Mouse (Mus musculus): ENCODE results near the gene Nfu1. TPM values are rescaled to one million over a fixed set of nuclear protein-coding genes. Genes with fewer than 3 reads are reported as not detected.

The Nfu1 gene
- total RNA-seq (2017), result 45.3 and 75.9 TPM in 2 replicates

GRCm38 (mm10) chr6:87008887-87009286 is at the start of gene Nfu1:
Nfu1 (plus strand) TSS chr6:87009236.
- ATAC-seq (replicated peaks in 1 of 2; ENCODE audit: insufficient read depth in 1 of 2, low FRiP score in 2 of 2, low TSS enrichment in 1 of 2, low read depth in 1 of 2, poor library complexity in 2 of 2, severe bottlenecking in 2 of 2), result no peak

GRCm38 (mm10) chr6:86963987-86964685 is 44.9 kb upstream of the Nfu1 start:
- ATAC-seq (replicated peaks in 1 of 2; ENCODE audit: insufficient read depth in 1 of 2, low FRiP score in 2 of 2, low TSS enrichment in 1 of 2, low read depth in 1 of 2, poor library complexity in 2 of 2, severe bottlenecking in 2 of 2), result no peak

- no peak for ATAC-seq (replicated peaks in 1 of 2; ENCODE audit: insufficient read depth in 1 of 2, low FRiP score in 2 of 2, low TSS enrichment in 1 of 2, low read depth in 1 of 2, poor library complexity in 2 of 2, severe bottlenecking in 2 of 2)
Measured at GRCm38 (mm10) chr6:86967166-86967565, 41.9 kb upstream of the Nfu1 start.

- ATAC-seq (replicated peaks in 1 of 2; ENCODE audit: insufficient read depth in 1 of 2, low FRiP score in 2 of 2, low TSS enrichment in 1 of 2, low read depth in 1 of 2, poor library complexity in 2 of 2, severe bottlenecking in 2 of 2), result no peak
Measured at GRCm38 (mm10) chr6:86973956-86974355, 35.1 kb upstream of the Nfu1 start.

GRCm38 (mm10) chr6:86978156-86978908 is 30.7 kb upstream of the Nfu1 start:
- ATAC-seq (replicated peaks in 1 of 2; ENCODE audit: insufficient read depth in 1 of 2, low FRiP score in 2 of 2, low TSS enrichment in 1 of 2, low read depth in 1 of 2, poor library complexity in 2 of 2, severe bottlenecking in 2 of 2), result no peak

- no peak for ATAC-seq (replicated peaks in 1 of 2; ENCODE audit: insufficient read depth in 1 of 2, low FRiP score in 2 of 2, low TSS enrichment in 1 of 2, low read depth in 1 of 2, poor library complexity in 2 of 2, severe bottlenecking in 2 of 2)
Measured at GRCm38 (mm10) chr6:86978909-86979265, 30.1 kb upstream of the Nfu1 start.

- no peak for ATAC-seq (replicated peaks in 1 of 2; ENCODE audit: insufficient read depth in 1 of 2, low FRiP score in 2 of 2, low TSS enrichment in 1 of 2, low read depth in 1 of 2, poor library complexity in 2 of 2, severe bottlenecking in 2 of 2)
Measured at GRCm38 (mm10) chr6:86981206-86981605, 27.8 kb upstream of the Nfu1 start.

- no peak for ATAC-seq (replicated peaks in 1 of 2; ENCODE audit: insufficient read depth in 1 of 2, low FRiP score in 2 of 2, low TSS enrichment in 1 of 2, low read depth in 1 of 2, poor library complexity in 2 of 2, severe bottlenecking in 2 of 2)
Measured at GRCm38 (mm10) chr6:86985314-86986106, 23.5 kb upstream of the Nfu1 start.

GRCm38 (mm10) chr6:86989576-86989975 is 19.5 kb upstream of the Nfu1 start:
- ATAC-seq (replicated peaks in 1 of 2; ENCODE audit: insufficient read depth in 1 of 2, low FRiP score in 2 of 2, low TSS enrichment in 1 of 2, low read depth in 1 of 2, poor library complexity in 2 of 2, severe bottlenecking in 2 of 2), result no peak

- ATAC-seq (replicated peaks in 1 of 2; ENCODE audit: insufficient read depth in 1 of 2, low FRiP score in 2 of 2, low TSS enrichment in 1 of 2, low read depth in 1 of 2, poor library complexity in 2 of 2, severe bottlenecking in 2 of 2), result no peak
Measured at GRCm38 (mm10) chr6:86991041-86991440, 18.0 kb upstream of the Nfu1 start.

- ATAC-seq (replicated peaks in 1 of 2; ENCODE audit: insufficient read depth in 1 of 2, low FRiP score in 2 of 2, low TSS enrichment in 1 of 2, low read depth in 1 of 2, poor library complexity in 2 of 2, severe bottlenecking in 2 of 2), result no peak
Measured at GRCm38 (mm10) chr6:86992349-86992748, 16.7 kb upstream of the Nfu1 start.

- no peak for ATAC-seq (replicated peaks in 1 of 2; ENCODE audit: insufficient read depth in 1 of 2, low FRiP score in 2 of 2, low TSS enrichment in 1 of 2, low read depth in 1 of 2, poor library complexity in 2 of 2, severe bottlenecking in 2 of 2)
Measured at GRCm38 (mm10) chr6:86994254-86994653, 14.8 kb upstream of the Nfu1 start.

- no peak for ATAC-seq (replicated peaks in 1 of 2; ENCODE audit: insufficient read depth in 1 of 2, low FRiP score in 2 of 2, low TSS enrichment in 1 of 2, low read depth in 1 of 2, poor library complexity in 2 of 2, severe bottlenecking in 2 of 2)
Measured at GRCm38 (mm10) chr6:86996629-86997307, 12.3 kb upstream of the Nfu1 start.

- ATAC-seq (replicated peaks in 1 of 2; ENCODE audit: insufficient read depth in 1 of 2, low FRiP score in 2 of 2, low TSS enrichment in 1 of 2, low read depth in 1 of 2, poor library complexity in 2 of 2, severe bottlenecking in 2 of 2), result no peak
Measured at GRCm38 (mm10) chr6:86997360-86997759, 11.7 kb upstream of the Nfu1 start.

GRCm38 (mm10) chr6:87001995-87002394 is 7.0 kb upstream of the Nfu1 start:
- ATAC-seq (replicated peaks in 1 of 2; ENCODE audit: insufficient read depth in 1 of 2, low FRiP score in 2 of 2, low TSS enrichment in 1 of 2, low read depth in 1 of 2, poor library complexity in 2 of 2, severe bottlenecking in 2 of 2), result no peak

- peak; percentile 90 to 95 for ATAC-seq (replicated peaks in 1 of 2; ENCODE audit: insufficient read depth in 1 of 2, low FRiP score in 2 of 2, low TSS enrichment in 1 of 2, low read depth in 1 of 2, poor library complexity in 2 of 2, severe bottlenecking in 2 of 2)
Measured at GRCm38 (mm10) chr6:87002521-87003055, 6.4 kb upstream of the Nfu1 start.

- no peak for ATAC-seq (replicated peaks in 1 of 2; ENCODE audit: insufficient read depth in 1 of 2, low FRiP score in 2 of 2, low TSS enrichment in 1 of 2, low read depth in 1 of 2, poor library complexity in 2 of 2, severe bottlenecking in 2 of 2)
Measured at GRCm38 (mm10) chr6:87004099-87004498, 4.9 kb upstream of the Nfu1 start.

Data from hematopoietic stem cell, adult 5-6 weeks (primary cell).